Mouse (Mus musculus): ENCODE measurements around the gene Usp2. TPM values are rescaled to one million over a fixed set of nuclear protein-coding genes. Genes with fewer than 3 reads are reported as not detected.

The Usp2 gene
- total RNA-seq (2014; rRNA removed), result 11.0 and 14.2 TPM in 2 replicates
- 19.6 and 20.5 TPM in 2 replicates for polyA plus RNA-seq (2015; fragmentation: Nextera tagmentation; extraction: Ambion mirVana)

GRCm38 (mm10) chr9:44066785-44067225 lies at the start of gene Usp2:
Gene Usp2, plus strand, starts transcription at chr9:44067021.
- no peaks in the 10 kb centered on the region for H3K9me3 ChIP-seq (ENCODE audit: low read length)
- whole genome bisulfite sequencing, result 0% methylated on average over 38 of the region's 38 CpGs
- H3K9ac ChIP-seq (replicated peaks; ENCODE audit: low read length), result peak within 1 kb of the TSS; percentile 61
- H3K4me2 ChIP-seq (ENCODE audit: low read depth, low read length), result peak within 1 kb of the TSS; percentile 91
- H3K27ac ChIP-seq, result peak within 1 kb of the TSS; percentile 58; the same call in 1 of the 2 replicates
- DNase-seq (ENCODE audit: low spot score) (peak; percentile 99), ATAC-seq (peak; percentile 99)
- H3K36me3 ChIP-seq (ENCODE audit: insufficient read depth, low read length), result no peaks in the 10 kb centered on the region
- H3K4me1 ChIP-seq (ENCODE audit: insufficient read depth, low read length), result no peaks in the 10 kb centered on the region
- TF ChIP-seq CTCF (IDR thresholded peaks at IDR 0.05; ENCODE audit: low read depth), result peak; percentile 79
- peak within 1 kb of the TSS; percentile 58 for H3K4me3 ChIP-seq (ENCODE audit: low read length)
- H3K27me3 ChIP-seq (ENCODE audit: insufficient read depth, low read length), result no peaks in the 10 kb centered on the region

- TF ChIP-seq CTCF (IDR thresholded peaks at IDR 0.05; ENCODE audit: low read depth), result no peak
- no peak overlapping the region for H3K9ac ChIP-seq (replicated peaks; ENCODE audit: low read length)
- no peak overlapping the region for H3K4me2 ChIP-seq (ENCODE audit: low read depth, low read length)
- H3K9me3 ChIP-seq (ENCODE audit: low read length), result no peaks in the 10 kb centered on the region
- ATAC-seq (no peak), DNase-seq (ENCODE audit: low spot score) (no peak)
- H3K27ac ChIP-seq, result no peak overlapping the region
- H3K27me3 ChIP-seq (ENCODE audit: insufficient read depth, low read length), result no peaks in the 10 kb centered on the region
- no peaks in the 10 kb centered on the region; the same call in 1 of the 2 replicates for H3K4me1 ChIP-seq (ENCODE audit: insufficient read depth, low read length)
- 85% methylated on average over 5 of the region's 5 CpGs for WGBS
- H3K36me3 ChIP-seq (ENCODE audit: insufficient read depth, low read length), result no peaks in the 10 kb centered on the region
- no peak overlapping the region for H3K4me3 ChIP-seq (ENCODE audit: low read length)
These were observed 49.0 kb upstream of the Usp2 start for GRCm38 (mm10) chr9:44017846-44018245.

GRCm38 (mm10) chr9:44020001-44020400 lies 46.8 kb upstream of the Usp2 start:
- Histone ChIP-seq H3K27me3 (ENCODE audit: insufficient read depth, low read length) (no peaks in the 10 kb centered on the region), H3K9me3 (ENCODE audit: low read length) (no peaks in the 10 kb centered on the region), H3K9ac (replicated peaks; ENCODE audit: low read length) (no peak overlapping the region), H3K4me2 (ENCODE audit: low read depth, low read length) (no peak overlapping the region), H3K4me3 (ENCODE audit: low read length) (no peak overlapping the region), H3K36me3 (ENCODE audit: insufficient read depth, low read length) (no peaks in the 10 kb centered on the region), H3K27ac (no peak overlapping the region), H3K4me1 (ENCODE audit: insufficient read depth, low read length) (no peaks in the 10 kb centered on the region)
- TF ChIP-seq CTCF (IDR thresholded peaks at IDR 0.05; ENCODE audit: low read depth), result no peak
- DNase-seq (ENCODE audit: low spot score) (no peak), ATAC-seq (no peak)
- WGBS, result 86% methylated on average over 7 of the region's 7 CpGs

GRCm38 (mm10) chr9:44022100-44022847 lies 44.5 kb upstream of the Usp2 start:
- no peak for TF ChIP-seq CTCF (IDR thresholded peaks at IDR 0.05; ENCODE audit: low read depth)
- no peak overlapping the region for H3K9ac ChIP-seq (replicated peaks; ENCODE audit: low read length)
- H3K4me3 ChIP-seq (ENCODE audit: low read length), result no peak overlapping the region
- H3K27ac ChIP-seq, result no peak overlapping the region
- H3K27me3 ChIP-seq (ENCODE audit: insufficient read depth, low read length), result no peaks in the 10 kb centered on the region
- H3K4me1 ChIP-seq (ENCODE audit: insufficient read depth, low read length), result no peaks in the 10 kb centered on the region
- WGBS, result 63% methylated on average over 8 of the region's 8 CpGs
- no peak overlapping the region for H3K4me2 ChIP-seq (ENCODE audit: low read depth, low read length)
- no peaks in the 10 kb centered on the region for H3K9me3 ChIP-seq (ENCODE audit: low read length)
- DNase-seq (ENCODE audit: low spot score) (no peak), ATAC-seq (no peak)
- H3K36me3 ChIP-seq (ENCODE audit: insufficient read depth, low read length), result no peaks in the 10 kb centered on the region

GRCm38 (mm10) chr9:44024096-44024495 lies 42.7 kb upstream of the Usp2 start:
- 71% methylated on average over 3 of the region's 3 CpGs for WGBS
- Histone ChIP-seq H3K27ac (no peak overlapping the region), H3K4me1 (ENCODE audit: insufficient read depth, low read length) (no peaks in the 10 kb centered on the region), H3K9ac (replicated peaks; ENCODE audit: low read length) (no peak overlapping the region), H3K27me3 (ENCODE audit: insufficient read depth, low read length) (no peaks in the 10 kb centered on the region), H3K9me3 (ENCODE audit: low read length) (no peaks in the 10 kb centered on the region), H3K4me2 (ENCODE audit: low read depth, low read length) (no peak overlapping the region), H3K4me3 (ENCODE audit: low read length) (no peak overlapping the region), H3K36me3 (ENCODE audit: insufficient read depth, low read length) (no peaks in the 10 kb centered on the region)
- ATAC-seq (no peak), DNase-seq (ENCODE audit: low spot score) (no peak)
- no peak for TF ChIP-seq CTCF (IDR thresholded peaks at IDR 0.05; ENCODE audit: low read depth)

GRCm38 (mm10) chr9:44029580-44030236 lies 37.1 kb upstream of the Usp2 start:
- 57% methylated on average over 5 of the region's 5 CpGs for WGBS
- Histone ChIP-seq H3K36me3 (ENCODE audit: insufficient read depth, low read length) (no peaks in the 10 kb centered on the region), H3K9me3 (ENCODE audit: low read length) (no peaks in the 10 kb centered on the region), H3K4me1 (ENCODE audit: insufficient read depth, low read length) (no peaks in the 10 kb centered on the region), H3K27ac (no peak overlapping the region), H3K4me2 (ENCODE audit: low read depth, low read length) (no peak overlapping the region), H3K4me3 (ENCODE audit: low read length) (no peak overlapping the region), H3K27me3 (ENCODE audit: insufficient read depth, low read length) (no peaks in the 10 kb centered on the region), H3K9ac (replicated peaks; ENCODE audit: low read length) (no peak overlapping the region)
- no peak for TF ChIP-seq CTCF (IDR thresholded peaks at IDR 0.05; ENCODE audit: low read depth)
- no peak for DNase-seq (ENCODE audit: low spot score)
- ATAC-seq, result no peak
